Mouse (Mus musculus) CH12.LX (cell line): Measurements from ENCODE around the gene Ank2. TPM values are rescaled to one million over a fixed set of nuclear protein-coding genes. Genes with fewer than 3 reads are reported as not detected.

ENCODE experiments used
- DNase-seq: peaks from one replicate; pipeline ENCODE4 v3.0.0-alpha.2; 2013; ENCODE audit errors: extremely low read depth
- H3K27ac ChIP-seq: 2 replicates; pipeline ENCODE4 v1.5.1; 2012; ENCODE audit warnings: low read depth, mild to moderate bottlenecking, control low read depth, moderate library complexity; ENCODE audit not compliant: insufficient read depth
- H3K27me3 ChIP-seq: replicated peaks from 2 replicates; pipeline ENCODE3; 2012; ENCODE audit warnings: inconsistent platforms
- H3K36me3 ChIP-seq, 2 experiments: replicated peaks in 1 of 2; 2 replicates each; pipeline versions ENCODE3 to v1.6.1; 2012; ENCODE audit warnings: inconsistent platforms in 1 of 2, low read length in 1 of 2, mild to moderate bottlenecking in 1 of 2, mixed read lengths in 1 of 2, moderate library complexity in 1 of 2; ENCODE audit not compliant: control insufficient read depth in 1 of 2, insufficient read depth in 1 of 2
- H3K4me1 ChIP-seq, 2 experiments: 2 replicates each; pipeline ENCODE4 v1.6.1; 2012; ENCODE audit warnings: inconsistent platforms in 1 of 2, moderate library complexity in 1 of 2; ENCODE audit not compliant: insufficient read depth in 2 of 2, control insufficient read depth in 1 of 2
- H3K4me2 ChIP-seq: 2 replicates; pipeline ENCODE4 v1.6.1; 2012; ENCODE audit warnings: low read depth, mild to moderate bottlenecking, control low read depth; ENCODE audit not compliant: poor library complexity, insufficient read depth, severe bottlenecking
- H3K4me3 ChIP-seq, 3 experiments: fragments of 150-350 bp in 1 of 3; sonication (generic) in 1 of 3; replicated peaks in 1 of 3; 2 replicates each; pipeline versions ENCODE3 to v1.5.1; 2011 to 2012; ENCODE audit warnings: low read depth in 2 of 3, low read length in 2 of 3, mild to moderate bottlenecking in 2 of 3, moderate library complexity in 2 of 3, control low read depth in 1 of 3, improper control_type of control experiment in 1 of 3, inconsistent platforms in 1 of 3, mixed read lengths in 1 of 3; ENCODE audit not compliant: poor library complexity in 1 of 3
- H3K79me2 ChIP-seq: replicated peaks from 2 replicates; pipeline ENCODE4 v1.6.1; 2012; ENCODE audit warnings: mild to moderate bottlenecking, moderate library complexity; ENCODE audit not compliant: control insufficient read depth, poor library complexity, insufficient read depth, severe bottlenecking; ENCODE audit errors: extremely low read depth
- H3K9ac ChIP-seq: 2 replicates; pipeline ENCODE4 v1.6.1; 2012; ENCODE audit warnings: low read depth, mild to moderate bottlenecking, control low read depth, moderate library complexity; ENCODE audit not compliant: insufficient read depth
- H3K9me3 ChIP-seq: replicated peaks from 2 replicates; pipeline ENCODE3; 2012; ENCODE audit warnings: low read length, inconsistent platforms, mixed read lengths
- BHLHE40 ChIP-seq: IDR thresholded peaks from 2 replicates; pipeline ENCODE4 v1.6.1; 2011; ENCODE audit warnings: mild to moderate bottlenecking, low read depth, low read length, improper control_type of control experiment
- CHD1 ChIP-seq: IDR thresholded peaks from 2 replicates; pipeline ENCODE4 v1.6.1; 2012; ENCODE audit warnings: low read depth, low read length, improper control_type of control experiment, inconsistent platforms
- CTCF ChIP-seq, 2 experiments: IDR thresholded peaks in 1 of 2; conservative IDR thresholded peaks in 1 of 2; 2 replicates each; pipeline ENCODE4 v1.5.1; 2011 to 2012; ENCODE audit warnings: low read depth in 2 of 2, low read length in 2 of 2, improper control_type of control experiment in 1 of 2, inconsistent platforms in 1 of 2, mild to moderate bottlenecking in 1 of 2, moderate library complexity in 1 of 2
- HCFC1 ChIP-seq: IDR thresholded peaks from 2 replicates; pipeline ENCODE4 v1.6.1; 2012; ENCODE audit warnings: low read depth, mild to moderate bottlenecking, inconsistent platforms, low read length, improper control_type of control experiment
- MAFK ChIP-seq: IDR thresholded peaks from 2 replicates; pipeline ENCODE4 v1.6.1; 2011; ENCODE audit warnings: low read length, improper control_type of control experiment; ENCODE audit not compliant: insufficient replicate concordance
- MAX ChIP-seq: IDR thresholded peaks from 2 replicates; pipeline ENCODE4 v1.6.1; 2011; ENCODE audit warnings: low read length, improper control_type of control experiment
- MAZ ChIP-seq: IDR thresholded peaks from 2 replicates; pipeline ENCODE4 v1.6.1; 2012; ENCODE audit warnings: low read depth, mild to moderate bottlenecking, inconsistent platforms, low read length, improper control_type of control experiment, moderate library complexity
- MXI1 ChIP-seq: IDR thresholded peaks from 2 replicates; pipeline ENCODE4 v1.6.1; 2011; ENCODE audit warnings: mild to moderate bottlenecking, low read depth, low read length, improper control_type of control experiment
- MYC ChIP-seq: IDR thresholded peaks from 2 replicates; pipeline ENCODE4 v1.6.1; 2011; ENCODE audit warnings: low read depth, mild to moderate bottlenecking, improper control_type of control experiment, low read length
- NELFE ChIP-seq: IDR thresholded peaks from 2 replicates; pipeline ENCODE4 v1.6.1; 2011; ENCODE audit warnings: low read depth, low read length, improper control_type of control experiment
- PAX5 ChIP-seq: IDR thresholded peaks from 2 replicates; pipeline ENCODE4 v1.6.1; 2012; ENCODE audit warnings: low read length, inconsistent platforms, mixed read lengths
- POLR2AphosphoS2 ChIP-seq: IDR thresholded peaks from 2 replicates; pipeline ENCODE4 v1.6.1; 2011; ENCODE audit warnings: low read depth, low read length, improper control_type of control experiment
- RAD21 ChIP-seq: IDR thresholded peaks from 2 replicates; pipeline ENCODE4 v1.6.1; 2011; ENCODE audit warnings: low read depth, mild to moderate bottlenecking, low read length, improper control_type of control experiment, moderate library complexity
- RCOR1 ChIP-seq: conservative IDR thresholded peaks from 2 replicates; pipeline ENCODE4 v1.6.1; 2012; ENCODE audit warnings: low read depth, mild to moderate bottlenecking, inconsistent platforms, low read length, improper control_type of control experiment
- TCF12 ChIP-seq: IDR thresholded peaks from 2 replicates; pipeline ENCODE4 v1.6.1; 2014; ENCODE audit warnings: low read depth, mild to moderate bottlenecking, inconsistent platforms, low read length, improper control_type of control experiment
- ZMIZ1 ChIP-seq: IDR thresholded peaks from 2 replicates; pipeline ENCODE4 v1.6.1; 2012; ENCODE audit warnings: low read depth, mild to moderate bottlenecking, inconsistent platforms, low read length, improper control_type of control experiment
- dilution Hi-C: fragments of 300-500 bp; cut with MboI; formaldehyde crosslinking; loops from 2 replicates; pipeline ENCODE4 v1.14.3; 2020; ENCODE audit warnings: low sequenced_read_pairs; ENCODE audit not compliant: extremely low pct_unique_long_range_greater_than_20kb, extremely low pct_ligation_motif_present
- in situ Hi-C: fragments of 300-500 bp; cut with MboI; formaldehyde crosslinking; loops from 3 replicates; pipeline ENCODE4 v1.14.3; 2019; ENCODE audit warnings: low sequenced_read_pairs, low pct_ligation_motif_present, low pct_unique_long_range_greater_than_20kb, mixed read lengths
- polyA plus RNA-seq: library from polyadenylated mRNA; unstranded; fragments of >175 nt; gene quantifications from 2 replicates; pipeline ENCODE4 v1.2.1, GENCODE M21; 2012; ENCODE audit warnings: low read depth; ENCODE audit not compliant: insufficient read length
- total RNA-seq, 2 experiments: library from RNA; depleted of rRNA; stranded (reverse); fragments of 300-350 nt in 1 of 2; fragments of >200 nt in 1 of 2; gene quantifications; 2 replicates each; pipeline ENCODE4 v1.2.3; 2012 to 2014

The Ank2 gene
- total and polyA plus RNA-seq, 3 experiments = 3.9 to 20.9 (median 12.2) TPM

DNA sequence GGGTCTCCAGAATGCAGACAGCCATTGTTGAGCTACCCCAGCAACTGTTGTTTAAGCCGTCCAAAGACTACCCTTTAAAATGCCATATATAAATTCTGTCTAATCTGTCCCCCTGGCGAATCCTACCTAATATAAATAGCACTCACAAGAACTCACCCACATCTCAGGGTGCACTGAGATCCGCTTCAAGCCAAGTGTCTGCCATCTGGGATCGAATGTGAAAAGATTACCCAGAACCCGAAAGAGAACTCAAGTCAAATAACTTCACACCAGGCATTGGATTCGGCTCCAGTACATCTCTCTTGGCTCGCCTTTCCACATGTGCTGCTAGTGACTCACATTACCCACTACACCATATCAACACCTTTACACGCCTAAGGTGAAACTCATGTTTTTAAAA is 103.9 kb downstream of the Ank2 start:
- Histone ChIP-seq H3K27ac (no peak overlapping the region), H3K79me2 (no peaks in the 10 kb centered on the region), H3K4me1 (no peaks in the 10 kb centered on the region), H3K27me3 (no peaks in the 10 kb centered on the region)
- TF ChIP-seq TCF12 = no peak
- TF ChIP-seq MXI1 = no peak
- no peak for TF ChIP-seq CTCF (conservative IDR thresholded peaks at IDR 0.05 in 1 of 2, IDR thresholded peaks at IDR 0.05 in 1 of 2; ENCODE audit: low read depth in 2 of 2, low read length in 2 of 2)
- TF ChIP-seq ZMIZ1 = no peak
- no peak for TF ChIP-seq BHLHE40
- no peak for TF ChIP-seq PAX5
- TF ChIP-seq, all 38 proteins: peak for 0
- Histone ChIP-seq H3K4me2 (no peak overlapping the region), H3K9me3 (no peaks in the 10 kb centered on the region), H3K36me3 (peaks cover 0 to 1% of the 10 kb centered on the region in 2 experiments), H3K9ac (no peak overlapping the region), H3K4me3 (no peak overlapping the region)
- dilution Hi-C loops = no loop called here
- in situ Hi-C loops = no loop called here
- no peak for DNase-seq

- no peak overlapping the region for H3K4me2 ChIP-seq
- in situ Hi-C loops = no loop called here
- dilution Hi-C loops = no loop called here
- TF ChIP-seq RAD21 (no peak), MAZ (no peak), NELFE (no peak), HCFC1 (no peak), ZMIZ1 (no peak), MYC (no peak), MAX (no peak), MAFK (no peak), POLR2AphosphoS2 (no peak), CHD1 (no peak), RCOR1 (no peak)
- H3K9ac ChIP-seq = no peak overlapping the region
- no peaks in the 10 kb centered on the region for H3K9me3 ChIP-seq
- no peaks in the 10 kb centered on the region for H3K27me3 ChIP-seq
- H3K79me2 ChIP-seq = no peaks in the 10 kb centered on the region; the same call in 1 of the 2 replicates
- H3K4me1 ChIP-seq = no peaks in the 10 kb centered on the region
- no peak for DNase-seq
- H3K27ac ChIP-seq = no peak overlapping the region
- no peak overlapping the region for H3K4me3 ChIP-seq
- H3K36me3 ChIP-seq = no peaks in the 10 kb centered on the region
These were observed 112.1 kb downstream of the Ank2 start for GRCm38 (mm10) chr3:127387016-127387517.
